18 mouse cellular contexts compared by ENCODE assay signal in genomic region chr14:76559208-76559607, GRCm38 (mm10).
"Had no signal": no experiment of that assay in that cellular context is flagged by ENCODE, and none has a peak within 500 bp of the region (broad histone marks: within the 10 kb centered on the region; RNA-seq: fewer than 3 reads in every experiment).

No protein-coding gene starts in this region.

- H3K4me3 ChIP-seq: midbrain, embryonic 10.5 days; midbrain, embryonic 12.5 days; myocyte; neural tube, embryonic 13.5 days; neural tube, embryonic 15.5 days had no signal

- H3K27ac ChIP-seq: midbrain, embryonic 10.5 days; midbrain, embryonic 12.5 days; neural tube, embryonic 13.5 days; neural tube, embryonic 15.5 days had no signal

- H3K9me3 ChIP-seq: midbrain, embryonic 10.5 days; midbrain, embryonic 12.5 days; neural tube, embryonic 13.5 days; neural tube, embryonic 15.5 days had no signal

- H3K27me3 ChIP-seq: neural tube, embryonic 13.5 days; neural tube, embryonic 15.5 days had no signal

- ATAC-seq: midbrain, embryonic 16.5 days had no signal

- H3K9ac ChIP-seq: lung, embryonic 14.5 days; midbrain, embryonic 12.5 days; neural tube, embryonic 13.5 days; neural tube, embryonic 15.5 days had no signal

- DNase-seq: lung, embryonic 14.5 days; lung, postnatal 10 days; lung, postnatal 4 days; midbrain, embryonic 14.5 days; retina, postnatal 1 day; right cerebral cortex, adult 18-20 months; right cerebral cortex, postnatal 25 days; right cerebral cortex, postnatal 4 days; spleen, adult 18-20 months; thymus, adult 18-20 months; thymus, postnatal 14 days; thymus, postnatal 36 days had no signal

- H3K4me2 ChIP-seq: lung, embryonic 14.5 days; midbrain, embryonic 12.5 days; neural tube, embryonic 13.5 days; neural tube, embryonic 15.5 days had no signal

- H3K36me3 ChIP-seq: midbrain, embryonic 10.5 days; midbrain, embryonic 12.5 days; neural tube, embryonic 13.5 days; neural tube, embryonic 15.5 days had no signal
